Mouse (Mus musculus) cerebellum, adult 18-20 months (tissue): ENCODE data around the gene Spata9.
"Not testable (repeated sequence)": the region's sequence is repeated elsewhere in the genome, so short reads cannot be mapped to it uniquely, and the experiment has no call there.

Experiments
- DNase-seq, 2 experiments: peaks; one replicate each; pipeline ENCODE4 v3.0.0; 2021

The Spata9 gene

GRCm38 (mm10) chr13:75966850-75967249 lies at the start of gene Spata9:
Gene Spata9, plus strand, starts transcription at chr13:75967150.
- no peak for DNase-seq

- no peak for DNase-seq
These were observed 39.0 kb upstream of the Spata9 start for GRCm38 (mm10) chr13:75927951-75928350.

- DNase-seq, result not testable (repeated sequence)
These were observed 37.9 kb upstream of the Spata9 start for GRCm38 (mm10) chr13:75929071-75929470.

GRCm38 (mm10) chr13:75930023-75930422 lies 36.9 kb upstream of the Spata9 start:
- DNase-seq, result no peak

- DNase-seq, result no peak
These were observed 36.3 kb upstream of the Spata9 start for GRCm38 (mm10) chr13:75930660-75931059.

- peak; percentile 19 to 26 for DNase-seq
These were observed 35.9 kb upstream of the Spata9 start for GRCm38 (mm10) chr13:75931073-75931472.

- no peak for DNase-seq
These were observed 33.7 kb upstream of the Spata9 start for GRCm38 (mm10) chr13:75933287-75933686.

GRCm38 (mm10) chr13:75938866-75939265 lies 28.1 kb upstream of the Spata9 start:
- no peak for DNase-seq

- no peak for DNase-seq
These were observed 26.0 kb upstream of the Spata9 start for GRCm38 (mm10) chr13:75940791-75941517.

GRCm38 (mm10) chr13:75941518-75942295 lies 25.2 kb upstream of the Spata9 start:
- DNase-seq, result no peak

GRCm38 (mm10) chr13:75942731-75943130 lies 24.2 kb upstream of the Spata9 start:
- DNase-seq, result peak in 1 of 2 experiments; percentile 18

- peak; percentile 61 to 77 for DNase-seq
These were observed 23.5 kb upstream of the Spata9 start, which contains the start of gene Rhobtb3 for GRCm38 (mm10) chr13:75943189-75944043. Gene Rhobtb3, minus strand, starts transcription at chr13:75943925.

- no peak for DNase-seq
These were observed 22.7 kb upstream of the Spata9 start for GRCm38 (mm10) chr13:75944044-75944820.

GRCm38 (mm10) chr13:75950295-75950694 lies 16.7 kb upstream of the Spata9 start:
- no peak for DNase-seq

- DNase-seq, result no peak
These were observed 11.5 kb upstream of the Spata9 start for GRCm38 (mm10) chr13:75955357-75955992.

- DNase-seq, result no peak
These were observed 7.5 kb downstream of the Spata9 start for GRCm38 (mm10) chr13:75974481-75974880.

- DNase-seq, result no peak
These were observed 8.7 kb downstream of the Spata9 start for GRCm38 (mm10) chr13:75975629-75976028.

GRCm38 (mm10) chr13:75976218-75976617 lies 9.3 kb downstream of the Spata9 start:
- DNase-seq, result no peak

GRCm38 (mm10) chr13:75976649-75977048 lies 9.7 kb downstream of the Spata9 start:
- no peak for DNase-seq

- no peak for DNase-seq
These were observed 15.0 kb downstream of the Spata9 start for GRCm38 (mm10) chr13:75981901-75982300.

- DNase-seq, result no peak
These were observed 21.1 kb downstream of the Spata9 start for GRCm38 (mm10) chr13:75988096-75988495.
